Mouse (Mus musculus) adrenal gland, postnatal 10 days (tissue): ENCODE data around the gene Tmem265. TPM values are rescaled to one million over a fixed set of nuclear protein-coding genes. Genes with fewer than 3 reads are reported as not detected.

ENCODE experiments used
- total RNA-seq, 2 experiments: library from RNA; stranded (reverse); gene quantifications; 2 replicates each; pipeline ENCODE4 v1.2.3; 2021

Gene Tmem265
- total RNA-seq, 2 experiments from 2014 or later, result not detected

Other genes with a start within 250 kb of the Tmem265 start
- 10 to 100 TPM; 31.7 to 38.2 TPM for gene Zfp768, start 215.8 kb upstream of the Tmem265 start, total RNA-seq
- gene Zfp747, start 185.3 kb upstream of the Tmem265 start, total RNA-seq, result 1 to 10 TPM; 7.5 to 9.2 TPM
- gene 9130019O22Rik, start 174.2 kb upstream of the Tmem265 start, total RNA-seq, result 1 to 10 TPM; 4.1 to 4.4 TPM
- gene E430018J23Rik, start 167.8 kb upstream of the Tmem265 start, total RNA-seq, result 1 to 10 TPM; 8.6 to 9.4 TPM
- gene Zfp764, start 154.6 kb upstream of the Tmem265 start, total RNA-seq, result 1 to 10 TPM; 5.7 to 6.2 TPM
- gene Zfp688, start 139.3 kb upstream of the Tmem265 start, total RNA-seq, result 10 to 100 TPM; 11.3 to 13.0 TPM
- gene Zfp689, start 112.2 kb upstream of the Tmem265 start, total RNA-seq, result 1 to 10 TPM; 3.6 to 4.3 TPM
- gene Prr14, start 101.8 kb upstream of the Tmem265 start, total RNA-seq, result 10 to 100 TPM; 37.3 to 40.0 TPM
- 10 to 100 TPM; 53.3 to 65.8 TPM for gene Fbrs, start 82.2 kb upstream of the Tmem265 start, total RNA-seq
- gene Srcap, start 49.4 kb upstream of the Tmem265 start, total RNA-seq, result 10 to 100 TPM; 70.0 to 94.2 TPM
- gene Gm42715, start 41.8 kb upstream of the Tmem265 start, total RNA-seq, result 10 to 100 TPM; 17.9 to 28.8 TPM
- gene Phkg2, start 11.9 kb downstream of the Tmem265 start, total RNA-seq, result 10 to 100 TPM; 33.0 to 37.9 TPM
- 1 to 10 TPM; 8.0 to 9.2 TPM for gene Ccdc189, start 27.2 kb downstream of the Tmem265 start, total RNA-seq
- gene Rnf40, start 27.4 kb downstream of the Tmem265 start, total RNA-seq, result 10 to 100 TPM; 51.5 to 59.7 TPM
- gene Zfp629, start 54.4 kb downstream of the Tmem265 start, total RNA-seq, result 10 to 100 TPM; 18.2 to 30.4 TPM
- 10 to 100 TPM; 77.0 to 81.8 TPM for gene Bcl7c, start 147.5 kb downstream of the Tmem265 start, total RNA-seq
- gene Ctf1, start 151.3 kb downstream of the Tmem265 start, total RNA-seq, result 1 to 10 TPM; 6.3 to 6.8 TPM
- not detected for gene Ctf2, start 170.8 kb downstream of the Tmem265 start, total RNA-seq
- gene Fbxl19, start 183.2 kb downstream of the Tmem265 start, total RNA-seq, result 10 to 100 TPM; 12.3 to 18.5 TPM
- 10 to 100 TPM; 31.5 to 32.0 TPM for gene Orai3, start 208.4 kb downstream of the Tmem265 start, total RNA-seq
- gene Setd1a, start 215.3 kb downstream of the Tmem265 start, total RNA-seq, result 10 to 100 TPM; 35.9 to 46.6 TPM
- 1 to 10 TPM; 4.7 to 5.6 TPM for gene Gm49388, start 224.2 kb downstream of the Tmem265 start, total RNA-seq
- 10 to 100 TPM; 57.1 to 73.1 TPM for gene Hsd3b7, start 239.2 kb downstream of the Tmem265 start, total RNA-seq